Mouse (Mus musculus): ENCODE measurements around the gene Misp.

The Misp gene

GRCm38 (mm10) chr10:79873715-79874289 lies 53.0 kb downstream of the Misp start:
- DNase-seq (ENCODE audit: low spot score in 2 of 2), result no peak

- peak in 1 of 2 experiments; percentile 70 for DNase-seq (ENCODE audit: low spot score in 2 of 2)
Measured at GRCm38 (mm10) chr10:79874290-79874862, 53.6 kb downstream of the Misp start, which contains the start of the genes Prtn3 and Plppr3. Gene Prtn3 (plus strand): TSS chr10:79874476. Gene Plppr3 (minus strand): TSS chr10:79874634.

- DNase-seq (ENCODE audit: low spot score in 2 of 2), result no peak
Measured at GRCm38 (mm10) chr10:79877174-79877573, 56.4 kb downstream of the Misp start.

- DNase-seq (ENCODE audit: low spot score in 2 of 2), result no peak
Measured at GRCm38 (mm10) chr10:79877757-79878156, 57.0 kb downstream of the Misp start.

GRCm38 (mm10) chr10:79879527-79879926 lies 58.7 kb downstream of the Misp start:
- no peak for DNase-seq (ENCODE audit: low spot score in 2 of 2)
